Mouse (Mus musculus) forebrain, embryonic 15.5 days (tissue): ENCODE results near the gene Rpl35a. TPM values are rescaled to one million over a fixed set of nuclear protein-coding genes. Genes with fewer than 3 reads are reported as not detected.

ENCODE experiments used
- ATAC-seq: fragments of 200-750 bp; cut with Nextera tagmentation; replicated peaks from 2 replicates; pipeline ENCODE4 v1.8.0; 2017; ENCODE audit warnings: mild to moderate bottlenecking, moderate TSS enrichment, moderate library complexity
- H3K27ac ChIP-seq: fragments of 300-500 bp; sonication (generic); replicated peaks from 2 replicates; pipeline ENCODE4 v1.5.1; 2015; ENCODE audit warnings: mild to moderate bottlenecking, inconsistent platforms
- H3K27me3 ChIP-seq: fragments of 300-500 bp; sonication (generic); 2 replicates; pipeline ENCODE4 v1.6.1; 2015; ENCODE audit warnings: inconsistent platforms
- H3K36me3 ChIP-seq: fragments of 300-500 bp; sonication (generic); 2 replicates; pipeline ENCODE4 v1.6.1; 2015; ENCODE audit warnings: mild to moderate bottlenecking, inconsistent platforms
- H3K4me1 ChIP-seq: fragments of 300-500 bp; sonication (generic); 2 replicates; pipeline ENCODE4 v1.6.1; 2015; ENCODE audit warnings: inconsistent platforms
- H3K4me2 ChIP-seq: fragments of 300-500 bp; sonication (generic); replicated peaks from 2 replicates; pipeline ENCODE4 v1.6.1; 2015; ENCODE audit warnings: mild to moderate bottlenecking, inconsistent platforms
- H3K4me3 ChIP-seq: fragments of 300-500 bp; sonication (generic); 2 replicates; pipeline ENCODE4 v1.5.1; 2015; ENCODE audit warnings: mild to moderate bottlenecking, inconsistent platforms
- H3K9ac ChIP-seq: fragments of 300-500 bp; sonication (generic); replicated peaks from 2 replicates; pipeline ENCODE4 v1.6.1; 2015; ENCODE audit warnings: mild to moderate bottlenecking, inconsistent platforms
- H3K9me3 ChIP-seq: fragments of 300-500 bp; sonication (generic); 2 replicates; pipeline ENCODE4 v1.6.1; 2016; ENCODE audit warnings: inconsistent platforms
- WGBS: fragments of 180-500 bp; shearing (Covaris S2); methylation state at CpG from one replicate; pipeline ENCODE4 v1.1.7; 2015; ENCODE audit warnings: mixed read lengths; 5-methylcytosine and 5-hydroxymethylcytosine counted together
- polyA plus RNA-seq: library from polyadenylated mRNA; unstranded; fragments of >200 nt; fragmentation: Nextera tagmentation; extraction: Ambion mirVana; gene quantifications from 2 replicates; pipeline ENCODE4 v1.2.1, GENCODE M21; 2015

The Rpl35a gene
- 534 and 571 TPM in 2 replicates for polyA plus RNA-seq

DNA sequence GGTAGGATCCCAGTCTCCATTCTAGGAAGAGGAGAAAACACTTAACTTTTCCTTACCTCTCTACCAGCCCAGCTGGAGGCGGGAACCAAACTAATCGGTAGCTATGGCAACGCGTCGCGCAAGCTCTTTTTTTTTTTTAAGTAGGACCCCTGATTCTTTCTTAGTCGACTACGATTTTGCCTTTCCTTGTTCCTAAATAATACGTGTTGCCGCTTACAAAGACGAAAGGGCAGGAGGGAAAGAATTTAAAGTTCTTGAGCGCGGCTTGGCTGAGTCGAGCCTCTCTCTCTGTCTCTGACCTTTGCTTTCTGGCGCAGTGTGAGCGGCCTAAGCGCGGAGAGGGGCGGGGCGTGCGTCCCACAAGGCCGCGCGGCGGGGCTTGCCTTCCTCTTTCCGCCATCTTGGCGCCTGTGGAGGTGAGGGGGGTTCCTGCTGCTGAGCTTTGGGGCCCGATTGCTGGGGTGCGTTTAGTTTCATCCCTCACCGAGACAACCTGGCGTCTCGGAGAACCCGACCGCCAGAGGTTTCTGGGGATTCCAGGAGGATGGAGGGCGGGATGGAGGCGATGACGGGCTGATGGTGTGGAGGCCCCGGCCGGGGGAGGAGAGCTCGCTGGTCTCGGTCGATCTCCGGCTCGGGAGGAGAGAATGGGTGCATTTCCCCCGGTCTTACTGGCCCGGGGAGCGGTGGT, at the start of gene Rpl35a, which contains the start of gene Iqcg:
Gene Rpl35a (plus strand): TSS at position 359 of the 691 bp plus-strand sequence.
Gene Iqcg (minus strand): TSS at position 124 of the 691 bp plus-strand sequence.
- H3K4me3 ChIP-seq, result peak within 1 kb of the TSS; percentile 76
- H3K4me2 ChIP-seq, result peak within 1 kb of the TSS; percentile 54
- H3K9me3 ChIP-seq, result no peaks in the 10 kb centered on the region
- no peaks in the 10 kb centered on the region for H3K27me3 ChIP-seq
- H3K4me1 ChIP-seq, result peaks cover 16% of the 10 kb centered on the region
- ATAC-seq, result peak; percentile 93
- peak within 1 kb of the TSS; percentile 90 for H3K9ac ChIP-seq
- peaks cover 31% of the 10 kb centered on the region for H3K36me3 ChIP-seq
- peak within 1 kb of the TSS; percentile 92 for H3K27ac ChIP-seq
- under 1% methylated on average over 45 of the region's 47 CpGs for WGBS

DNA sequence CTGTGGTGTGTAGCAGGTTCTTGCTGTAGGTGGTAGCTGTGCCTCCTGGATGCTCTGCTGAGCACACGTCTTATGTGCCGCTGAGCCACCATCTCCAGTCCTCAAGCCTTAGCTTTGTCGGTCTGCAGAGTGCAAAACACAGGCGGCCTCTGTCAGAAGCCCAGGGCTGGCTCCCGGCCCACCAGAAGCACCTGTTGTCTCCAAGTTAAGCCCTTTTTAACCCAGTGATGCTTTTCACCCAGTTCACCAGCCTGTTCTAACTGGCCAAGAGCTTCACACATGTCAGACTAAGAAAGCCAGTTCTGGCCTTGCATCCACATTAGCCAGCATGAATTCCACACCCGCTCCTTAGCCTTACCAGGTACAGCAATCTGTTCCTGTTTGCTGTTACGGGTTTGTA, 49.4 kb upstream of the Rpl35a start:
- 82% methylated on average over 7 of the region's 7 CpGs for WGBS

DNA sequence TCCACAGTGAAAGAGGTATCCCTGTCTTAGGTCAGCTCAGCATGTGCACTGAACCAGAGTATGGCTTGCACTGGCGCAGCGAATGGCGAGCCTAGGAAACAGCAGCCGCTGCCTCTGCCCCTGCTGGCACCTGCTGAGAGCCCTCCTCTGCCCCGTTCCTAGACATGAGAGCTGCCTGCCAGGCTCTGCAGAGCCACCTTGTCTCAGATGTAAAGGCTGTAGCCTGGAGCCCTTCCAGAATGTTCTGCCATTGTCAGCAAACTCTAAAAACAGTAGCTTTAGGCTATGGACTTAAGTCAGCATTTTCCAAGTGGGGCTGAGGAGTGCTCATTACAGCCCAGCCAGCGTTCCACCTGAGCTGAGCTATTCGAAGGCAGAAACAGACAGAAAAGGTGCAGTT, 48.8 kb upstream of the Rpl35a start:
- no peak overlapping the region for H3K9ac ChIP-seq
- peaks cover 39% of the 10 kb centered on the region for H3K36me3 ChIP-seq
- no peak for ATAC-seq
- WGBS, result 60% methylated on average over 7 of the region's 7 CpGs
- H3K4me1 ChIP-seq, result peaks cover 12% of the 10 kb centered on the region; the same call in 1 of the 2 replicates
- no peak overlapping the region for H3K4me2 ChIP-seq
- no peaks in the 10 kb centered on the region for H3K27me3 ChIP-seq
- no peaks in the 10 kb centered on the region for H3K9me3 ChIP-seq
- no peak overlapping the region for H3K4me3 ChIP-seq
- no peak overlapping the region for H3K27ac ChIP-seq

More for the DNA sequence above, 49.4 kb upstream of the Rpl35a start:
- no peak for ATAC-seq
- H3K9ac ChIP-seq, result no peak overlapping the region
- H3K4me2 ChIP-seq, result no peak overlapping the region
- H3K4me1 ChIP-seq, result peaks cover 12% of the 10 kb centered on the region; the same call in 1 of the 2 replicates
- H3K9me3 ChIP-seq, result no peaks in the 10 kb centered on the region
- H3K4me3 ChIP-seq, result no peak overlapping the region
- no peak overlapping the region for H3K27ac ChIP-seq
- H3K36me3 ChIP-seq, result peaks cover 37% of the 10 kb centered on the region
- no peaks in the 10 kb centered on the region for H3K27me3 ChIP-seq

DNA sequence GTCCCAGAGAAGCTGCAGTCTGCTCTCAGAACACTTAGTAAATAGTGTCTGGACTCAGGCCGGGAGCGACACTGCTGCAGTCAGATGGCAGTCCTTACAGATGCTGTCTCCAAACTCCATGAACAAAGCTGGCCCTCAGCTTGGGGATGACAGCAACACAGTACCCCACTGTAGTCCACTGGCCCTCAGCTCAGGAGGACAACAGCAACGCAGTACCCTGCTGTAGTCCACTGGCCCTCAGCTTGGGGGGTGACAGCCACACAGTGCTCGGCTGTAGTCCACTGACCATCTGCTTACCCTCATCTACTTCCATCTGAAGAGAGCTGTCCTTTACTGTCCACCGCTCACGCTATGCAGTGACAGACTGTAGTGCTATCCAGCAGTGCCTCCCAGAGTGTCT, 46.1 kb upstream of the Rpl35a start:
- Histone ChIP-seq H3K4me1 (peaks cover 9% of the 10 kb centered on the region; the same call in 1 of the 2 replicates), H3K9ac (no peak overlapping the region), H3K27me3 (no peaks in the 10 kb centered on the region), H3K27ac (no peak overlapping the region), H3K4me3 (no peak overlapping the region), H3K36me3 (peaks cover 54% of the 10 kb centered on the region), H3K9me3 (no peaks in the 10 kb centered on the region), H3K4me2 (no peak overlapping the region)
- 97% methylated on average over 6 of the region's 6 CpGs for WGBS
- ATAC-seq, result no peak

DNA sequence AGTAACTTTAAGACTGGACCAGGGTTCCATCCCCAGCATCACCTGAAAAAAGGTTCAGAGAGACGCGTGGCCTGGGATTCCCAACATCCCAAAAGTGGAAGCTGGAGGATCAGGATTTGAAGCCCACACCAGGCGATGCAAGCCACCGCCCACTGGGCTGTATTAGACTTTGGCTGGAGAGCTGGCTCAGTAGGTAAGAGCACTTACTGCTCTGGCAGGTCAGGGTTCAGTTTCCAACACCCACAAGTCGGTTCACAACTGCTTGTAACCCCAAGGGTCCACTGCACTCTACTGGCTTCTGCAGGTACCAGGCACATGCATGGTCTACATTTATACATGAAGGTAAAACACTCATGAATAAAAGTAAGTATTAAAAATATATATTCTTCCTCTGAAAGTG, 42.5 kb upstream of the Rpl35a start:
- 94% methylated on average over 5 of the region's 5 CpGs for WGBS
- Histone ChIP-seq H3K27ac (no peak overlapping the region), H3K9me3 (no peaks in the 10 kb centered on the region), H3K4me2 (no peak overlapping the region), H3K4me3 (no peak overlapping the region), H3K9ac (no peak overlapping the region), H3K4me1 (no peaks in the 10 kb centered on the region), H3K36me3 (peaks cover 38% of the 10 kb centered on the region), H3K27me3 (no peaks in the 10 kb centered on the region)
- ATAC-seq, result no peak

DNA sequence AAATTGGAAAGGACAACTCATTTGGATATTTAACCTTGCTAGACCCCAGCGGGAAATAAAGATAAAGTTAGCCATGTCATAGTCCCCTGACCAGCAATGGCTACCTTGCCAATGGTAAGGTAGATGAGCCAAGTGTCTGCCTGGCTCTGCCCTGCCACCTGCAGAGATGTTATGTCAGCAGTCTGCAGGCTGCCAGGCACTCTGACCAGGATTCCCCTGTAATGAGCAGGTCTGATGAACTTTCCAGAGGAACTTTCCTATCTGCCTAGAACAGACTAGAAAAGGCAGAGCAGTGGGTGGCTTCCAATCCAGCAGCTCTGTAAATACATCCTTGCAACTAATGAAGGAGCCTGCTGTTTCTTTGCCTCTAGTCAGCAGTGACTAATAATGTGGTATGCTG, 41.3 kb upstream of the Rpl35a start:
- Histone ChIP-seq H3K36me3 (peaks cover 28% of the 10 kb centered on the region), H3K27ac (no peak overlapping the region)
- ATAC-seq, result no peak

DNA sequence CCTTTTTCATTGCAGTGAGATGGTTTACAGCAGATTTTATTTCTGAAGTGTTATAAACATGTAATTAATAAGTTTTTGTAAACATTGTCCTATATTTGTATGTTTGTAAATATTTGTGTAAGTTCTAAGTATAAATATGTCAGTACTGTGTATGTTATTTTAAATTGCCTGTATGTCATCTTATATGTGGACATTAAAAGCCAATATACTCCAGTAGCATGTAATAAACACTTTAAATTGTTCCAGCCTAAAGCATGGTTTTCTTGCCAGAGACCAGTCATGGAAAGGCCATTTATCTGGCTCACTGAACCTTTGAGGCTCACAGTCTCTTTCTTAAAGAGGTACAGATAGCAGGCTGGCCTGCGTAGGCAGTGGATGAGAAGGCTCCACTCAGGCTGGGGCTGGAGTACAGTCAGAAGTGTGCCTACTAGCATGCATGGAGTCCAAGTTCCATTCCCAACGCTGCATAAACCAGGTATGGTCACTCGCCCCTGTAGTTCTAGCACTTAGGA, 40.8 kb upstream of the Rpl35a start:
- 94% methylated on average over 3 of the region's 3 CpGs for WGBS
- Histone ChIP-seq H3K9me3 (no peaks in the 10 kb centered on the region), H3K36me3 (peaks cover 22% of the 10 kb centered on the region)

More for the DNA sequence above, 41.3 kb upstream of the Rpl35a start:
- no peaks in the 10 kb centered on the region for H3K4me1 ChIP-seq
- WGBS, result 90% methylated on average over 1 of the region's 1 CpGs
- H3K9me3 ChIP-seq, result no peaks in the 10 kb centered on the region
- no peaks in the 10 kb centered on the region for H3K27me3 ChIP-seq
- H3K4me2 ChIP-seq, result no peak overlapping the region
- no peak overlapping the region for H3K4me3 ChIP-seq
- no peak overlapping the region for H3K9ac ChIP-seq

DNA sequence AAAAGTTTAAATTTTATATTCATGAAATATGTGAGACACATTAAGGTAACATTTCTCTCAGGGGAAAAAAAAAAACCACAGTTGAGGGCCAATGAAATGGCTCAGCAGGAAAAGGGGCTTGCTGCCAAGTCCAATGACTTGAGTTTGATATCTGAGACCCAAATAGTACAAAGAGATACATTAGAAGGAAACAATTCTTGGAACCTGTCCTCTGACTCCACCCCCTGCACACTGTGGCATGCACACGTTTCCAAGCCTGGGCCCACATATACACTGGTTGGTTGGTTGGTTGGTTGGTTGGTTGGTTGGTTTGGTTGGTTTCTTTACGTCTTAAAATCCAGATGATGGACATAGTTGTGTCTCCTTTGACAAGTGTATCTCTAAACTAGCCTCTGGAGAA, 40.3 kb upstream of the Rpl35a start:
- peaks cover 22% of the 10 kb centered on the region for H3K36me3 ChIP-seq
- no peaks in the 10 kb centered on the region for H3K27me3 ChIP-seq
- no peak overlapping the region for H3K4me3 ChIP-seq
- WGBS, result 84% methylated on average over 2 of the region's 2 CpGs
- no peaks in the 10 kb centered on the region for H3K4me1 ChIP-seq
- H3K4me2 ChIP-seq, result no peak overlapping the region
- no peaks in the 10 kb centered on the region for H3K9me3 ChIP-seq
- H3K27ac ChIP-seq, result no peak overlapping the region
- no peak for ATAC-seq
- H3K9ac ChIP-seq, result no peak overlapping the region

More for the DNA sequence above, 40.8 kb upstream of the Rpl35a start:
- ATAC-seq, result no peak
- no peak overlapping the region for H3K4me2 ChIP-seq
- H3K4me3 ChIP-seq, result no peak overlapping the region
- H3K27ac ChIP-seq, result no peak overlapping the region
- H3K9ac ChIP-seq, result no peak overlapping the region
- no peaks in the 10 kb centered on the region for H3K27me3 ChIP-seq
- no peaks in the 10 kb centered on the region for H3K4me1 ChIP-seq

DNA sequence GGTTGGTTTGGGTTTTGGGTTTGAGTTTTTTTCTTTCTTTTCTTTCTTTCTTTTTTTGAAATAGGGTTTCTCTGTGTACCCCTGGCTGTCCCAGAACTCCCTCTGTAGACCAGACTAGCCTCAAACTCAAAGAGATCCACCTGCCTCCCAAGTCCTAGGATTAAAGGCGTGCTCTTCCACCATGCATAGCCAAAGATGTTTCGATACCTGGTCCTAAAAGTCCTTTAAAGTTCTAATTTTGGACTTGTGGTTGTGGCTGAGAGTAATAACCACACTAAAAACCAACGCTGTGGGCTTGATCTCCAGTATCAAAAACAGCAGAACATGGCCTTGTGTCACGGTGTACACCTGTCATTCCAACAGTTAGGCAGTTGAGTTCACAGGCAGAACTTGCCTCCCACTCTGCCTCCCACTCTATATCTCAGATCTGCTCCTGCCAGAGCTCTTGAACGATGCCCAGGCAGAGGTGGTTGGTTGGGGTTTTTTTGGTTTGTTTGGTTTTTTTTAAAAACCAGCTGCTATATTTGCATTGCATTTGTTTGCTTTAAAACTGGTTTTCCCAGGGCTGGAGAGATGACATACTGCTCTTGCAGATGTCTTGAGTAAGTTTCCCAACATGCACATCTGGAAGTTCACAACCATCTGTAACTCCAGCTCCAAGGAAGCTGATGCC, 38.4 kb upstream of the Rpl35a start:
- 95% methylated on average over 5 of the region's 5 CpGs for WGBS

DNA sequence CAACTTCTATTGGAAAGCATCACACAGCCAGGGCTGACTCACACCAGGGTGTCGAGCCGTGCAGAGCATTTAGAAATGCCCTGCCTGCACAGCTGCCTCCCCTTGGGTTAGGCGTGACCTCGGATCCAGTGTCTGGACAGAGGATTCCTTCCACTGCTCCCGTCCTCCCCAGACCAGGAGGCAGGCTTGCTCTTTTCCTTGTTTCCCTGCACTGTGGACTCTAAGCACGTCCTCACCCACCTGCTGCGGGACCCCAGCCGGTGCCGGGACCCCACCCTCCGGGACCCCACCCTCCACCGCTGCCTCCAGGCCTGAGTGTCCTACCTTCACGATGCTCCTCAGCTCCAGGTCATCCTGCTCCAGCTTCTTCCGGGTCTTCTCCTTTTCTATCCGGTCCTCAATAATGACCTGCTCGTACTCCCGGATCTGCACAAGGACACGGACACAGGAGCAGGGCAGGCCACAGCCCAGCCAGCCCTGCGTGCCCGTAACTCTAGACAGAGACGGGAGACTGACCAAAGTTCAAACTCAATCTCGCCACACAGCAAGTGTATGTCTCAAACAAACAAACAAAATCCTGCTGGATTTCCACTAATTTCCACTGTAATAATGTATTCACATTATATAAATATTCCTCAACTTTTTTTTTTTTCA, 37.0 kb upstream of the Rpl35a start:
- Histone ChIP-seq H3K9me3 (no peaks in the 10 kb centered on the region), H3K27me3 (no peaks in the 10 kb centered on the region), H3K4me3 (no peak overlapping the region), H3K9ac (no peak overlapping the region), H3K4me2 (no peak overlapping the region), H3K4me1 (no peaks in the 10 kb centered on the region), H3K27ac (no peak overlapping the region), H3K36me3 (no peaks in the 10 kb centered on the region)
- ATAC-seq, result no peak
- 74% methylated on average over 21 of the region's 21 CpGs for WGBS

More for the DNA sequence above, 38.4 kb upstream of the Rpl35a start:
- Histone ChIP-seq H3K27me3 (no peaks in the 10 kb centered on the region), H3K9ac (no peak overlapping the region), H3K36me3 (peaks cover 11% of the 10 kb centered on the region), H3K4me1 (no peaks in the 10 kb centered on the region), H3K4me2 (no peak overlapping the region), H3K27ac (no peak overlapping the region), H3K9me3 (no peaks in the 10 kb centered on the region), H3K4me3 (no peak overlapping the region)
- ATAC-seq, result no peak

DNA sequence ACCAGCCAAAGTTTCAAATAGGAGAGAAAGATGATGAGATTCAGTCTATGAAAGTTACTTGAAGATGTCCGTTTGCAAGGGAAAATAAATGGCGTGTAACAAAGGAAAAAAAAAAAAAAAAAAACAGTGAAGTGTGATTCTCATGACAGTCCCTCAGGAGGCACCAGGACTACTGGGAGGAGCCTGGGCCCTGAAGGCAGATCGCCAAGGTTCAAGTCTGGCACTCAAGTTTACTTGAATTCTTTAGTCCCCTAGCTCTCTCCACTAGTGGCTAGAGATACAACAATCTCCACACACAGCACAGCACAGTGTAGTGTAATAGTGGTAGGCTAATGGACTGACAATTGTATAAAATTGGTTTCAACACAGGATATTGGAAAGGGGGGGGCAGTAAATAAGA, 34.9 kb upstream of the Rpl35a start:
- no peaks in the 10 kb centered on the region for H3K36me3 ChIP-seq
- H3K4me3 ChIP-seq, result no peak overlapping the region
- H3K27ac ChIP-seq, result no peak overlapping the region
- no peaks in the 10 kb centered on the region for H3K27me3 ChIP-seq
- no peak overlapping the region for H3K4me2 ChIP-seq
- 86% methylated on average over 3 of the region's 3 CpGs for WGBS
- ATAC-seq, result no peak
- no peaks in the 10 kb centered on the region for H3K9me3 ChIP-seq
- H3K9ac ChIP-seq, result no peak overlapping the region
- H3K4me1 ChIP-seq, result no peaks in the 10 kb centered on the region

DNA sequence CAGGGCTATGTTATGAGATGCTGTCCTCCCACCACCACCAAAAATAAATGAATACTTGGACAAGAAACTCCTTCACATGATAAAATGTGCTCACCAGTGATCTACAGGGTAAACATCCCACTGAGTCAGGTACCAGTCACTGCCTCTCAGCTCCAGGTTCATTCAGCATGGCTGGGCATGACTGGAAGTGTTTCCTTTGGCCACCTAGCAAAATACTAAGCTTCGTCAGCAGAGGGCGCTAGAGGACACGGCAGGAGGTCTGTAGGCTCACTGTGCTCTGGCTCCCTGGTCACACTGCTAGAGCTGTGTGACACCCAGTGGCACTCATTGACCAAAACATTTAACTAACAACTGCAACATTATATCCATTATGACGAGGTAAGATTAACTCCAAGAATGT, 32.5 kb upstream of the Rpl35a start:
- Histone ChIP-seq H3K27ac (no peak overlapping the region), H3K9ac (no peak overlapping the region), H3K9me3 (no peaks in the 10 kb centered on the region), H3K36me3 (no peaks in the 10 kb centered on the region), H3K4me2 (no peak overlapping the region), H3K4me1 (no peaks in the 10 kb centered on the region), H3K27me3 (no peaks in the 10 kb centered on the region), H3K4me3 (no peak overlapping the region)
- ATAC-seq, result peak; percentile 57; the same call in 1 of the 2 replicates
- WGBS, result 5% methylated on average over 4 of the region's 4 CpGs
